Mouse (Mus musculus) gonadal fat pad, adult 2 months (tissue): Measurements from ENCODE around the gene Macc1. TPM values are rescaled to one million over a fixed set of nuclear protein-coding genes. Genes with fewer than 3 reads are reported as not detected.

ENCODE experiments used
- DNase-seq: peaks from one replicate; pipeline ENCODE4 v3.0.0-alpha.2; 2012; ENCODE audit warnings: low read depth
- polyA plus RNA-seq: library from polyadenylated mRNA; depleted of rRNA; stranded (reverse); fragments of >200 nt; gene quantifications from 2 replicates; pipeline ENCODE4 v1.2.3, GENCODE M21; 2012

Gene Macc1
- polyA plus RNA-seq, 1 experiment, result 0.50 TPM

- no peak for DNase-seq
Measured at GRCm38 (mm10) chr12:119386650-119387049, 72.6 kb downstream of the Macc1 start.

DNA sequence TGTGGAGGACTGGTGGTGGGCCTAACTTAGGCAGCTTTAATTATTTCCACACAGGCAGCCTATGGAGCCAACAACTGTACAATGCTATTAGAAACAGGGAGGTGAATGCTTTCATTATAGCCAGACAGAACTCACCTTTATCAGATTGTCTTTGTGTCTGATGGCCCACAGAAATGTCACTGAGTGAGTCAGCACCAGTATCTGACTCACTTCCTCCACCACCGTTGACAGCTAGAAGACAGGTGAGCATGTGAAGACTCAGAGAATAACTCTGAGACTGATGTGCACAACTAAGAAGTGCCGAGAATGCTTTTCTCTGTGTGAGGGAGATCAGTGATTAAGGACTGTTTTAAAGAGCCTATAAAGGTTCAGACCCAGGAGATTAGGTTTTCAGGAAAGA lies 73.9 kb downstream of the Macc1 start:
- no peak for DNase-seq

- peak; percentile 85 for DNase-seq
Measured at GRCm38 (mm10) chr12:119390192-119390684, 76.2 kb downstream of the Macc1 start.

GRCm38 (mm10) chr12:119398046-119398659 lies 84.1 kb downstream of the Macc1 start:
- no peak for DNase-seq

DNA sequence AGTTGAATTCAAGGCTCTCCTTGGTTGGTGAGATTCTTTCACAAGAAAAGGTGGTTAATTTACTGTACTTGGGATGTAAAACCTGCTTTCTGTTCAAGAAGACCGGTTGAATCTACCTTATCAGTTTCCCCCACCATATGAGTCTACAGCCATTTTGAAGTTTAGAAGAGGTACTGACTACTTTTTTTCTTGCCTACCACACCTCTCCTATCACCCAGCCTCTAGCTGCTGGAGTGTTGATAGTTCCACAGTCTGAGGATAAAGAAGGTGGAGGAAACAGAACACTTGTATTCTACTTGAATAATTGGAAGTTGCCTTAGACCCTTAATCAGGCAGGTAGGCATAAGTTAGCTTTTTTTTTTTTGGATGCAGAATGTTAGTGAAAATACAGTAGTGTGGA lies 88.2 kb downstream of the Macc1 start:
- no peak for DNase-seq

GRCm38 (mm10) chr12:119402796-119403195 lies 88.7 kb downstream of the Macc1 start:
- DNase-seq, result no peak

DNA sequence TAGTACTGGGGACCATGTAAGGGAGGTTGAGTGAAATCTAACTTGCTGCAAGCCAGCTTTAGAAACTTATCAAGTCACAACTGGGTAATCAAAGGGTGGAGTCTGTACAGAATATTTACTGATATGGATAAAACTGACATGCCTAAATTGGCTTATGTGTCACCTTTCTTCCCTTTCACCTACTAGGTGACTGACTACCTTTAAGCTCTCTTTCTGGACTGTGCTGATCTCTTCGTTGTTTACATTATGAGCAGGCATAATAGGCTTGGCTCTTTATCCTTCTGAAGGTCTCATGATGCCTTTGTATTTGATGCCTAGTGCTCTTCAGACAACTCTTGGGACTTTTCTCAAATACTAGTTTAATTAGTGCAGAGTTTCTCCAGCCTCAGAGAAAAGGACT lies 90.7 kb downstream of the Macc1 start:
- DNase-seq, result no peak

- no peak for DNase-seq
Measured at GRCm38 (mm10) chr12:119410522-119410921, 96.5 kb downstream of the Macc1 start.

- no peak for DNase-seq
Measured at GRCm38 (mm10) chr12:119410956-119411355, 96.9 kb downstream of the Macc1 start.

DNA sequence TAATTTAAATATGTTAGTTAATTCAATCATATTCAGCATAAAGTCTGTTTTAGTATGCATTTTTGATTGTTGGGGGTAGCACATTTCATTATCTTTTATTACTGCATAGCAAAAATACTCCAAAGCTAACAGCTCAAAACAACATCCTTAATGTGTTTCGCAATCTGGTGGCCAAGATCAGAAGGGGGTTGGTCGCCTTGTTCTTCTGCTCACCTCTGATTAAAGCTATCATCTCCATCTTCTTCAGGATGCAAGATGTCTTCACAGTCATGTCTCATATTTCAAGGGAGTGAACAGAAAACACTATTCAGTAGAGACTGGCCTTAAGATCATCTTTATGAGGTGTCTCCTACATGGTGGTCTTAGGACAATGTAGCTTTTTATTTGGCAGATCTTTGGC lies 97.9 kb downstream of the Macc1 start:
- DNase-seq, result no peak

- no peak for DNase-seq
Measured at GRCm38 (mm10) chr12:119415900-119416299, 101.8 kb downstream of the Macc1 start.

GRCm38 (mm10) chr12:119425749-119426148 lies 111.7 kb downstream of the Macc1 start:
- no peak for DNase-seq

DNA sequence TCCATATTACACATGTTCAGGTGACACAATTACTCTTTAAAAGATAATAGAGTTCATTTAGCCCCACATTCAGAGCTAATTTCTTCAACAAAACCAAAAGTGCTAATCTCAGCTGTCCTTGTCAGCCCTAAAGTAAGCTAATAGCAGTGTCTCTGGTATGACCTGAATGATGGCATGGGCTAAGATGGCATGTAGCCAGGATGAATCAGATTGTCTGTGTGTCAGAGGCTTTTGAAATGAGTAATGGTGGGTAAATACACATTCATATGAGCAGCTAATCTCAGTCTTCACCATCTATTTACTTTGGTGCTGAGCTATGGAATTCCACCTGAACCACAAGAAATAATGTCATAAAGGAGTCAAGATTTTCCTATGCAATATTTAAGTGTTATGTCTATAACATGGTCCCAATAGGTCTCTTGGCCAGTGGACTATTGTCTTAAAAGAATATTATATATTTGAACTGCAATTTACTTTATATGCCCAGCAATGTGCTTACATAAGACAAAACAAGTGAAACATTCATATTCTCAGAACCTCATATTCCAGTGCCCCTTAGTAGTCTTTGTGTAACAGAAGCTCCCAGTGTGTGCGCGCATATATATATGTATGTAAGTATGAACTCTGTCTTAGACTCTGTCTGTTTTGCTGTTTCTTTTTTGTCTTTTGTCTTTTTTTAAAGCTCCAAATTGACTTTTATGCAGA lies 112.3 kb downstream of the Macc1 start:
- no peak for DNase-seq

- no peak for DNase-seq
Measured at GRCm38 (mm10) chr12:119426887-119427204, 112.8 kb downstream of the Macc1 start.

DNA sequence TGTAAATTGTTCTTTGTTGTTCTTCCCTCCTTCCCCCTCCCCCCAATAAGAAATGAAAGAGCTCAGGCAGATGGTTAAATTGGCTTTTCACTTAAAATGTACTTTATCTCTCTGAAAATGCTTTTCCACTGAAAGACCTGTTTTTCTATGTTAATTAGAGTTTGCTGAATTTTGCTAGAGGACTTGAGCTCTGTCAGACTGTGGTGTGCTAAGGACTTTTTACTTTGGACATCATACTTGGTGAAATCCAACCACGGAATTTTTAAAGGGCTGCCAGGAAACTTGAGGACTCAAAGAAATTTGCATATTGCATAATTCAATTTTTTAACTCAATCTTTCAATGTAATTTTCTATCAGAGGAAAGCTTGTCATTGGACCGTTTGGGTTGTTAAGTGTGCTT lies 126.7 kb downstream of the Macc1 start:
- no peak for DNase-seq

- no peak for DNase-seq
Measured at GRCm38 (mm10) chr12:119450116-119450515, 136.0 kb downstream of the Macc1 start.

DNA sequence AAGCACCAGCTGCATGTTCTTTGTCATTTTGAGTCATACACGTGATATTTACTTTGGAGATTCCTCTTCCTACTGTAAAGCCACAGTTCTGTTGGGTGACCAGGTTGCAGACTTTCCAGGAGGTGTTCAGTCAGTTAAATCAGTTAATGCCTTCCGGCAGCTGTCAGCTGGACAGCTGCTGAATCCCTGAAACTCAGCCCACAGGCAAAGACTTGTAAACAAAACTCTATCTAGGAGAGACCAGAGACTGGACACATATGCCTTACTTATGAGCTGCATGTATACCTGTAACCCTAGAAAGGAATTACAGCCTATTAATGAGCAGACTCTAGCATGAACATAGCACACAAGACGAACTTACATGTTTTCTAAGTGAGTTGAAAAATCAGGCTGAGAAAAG lies 137.2 kb downstream of the Macc1 start:
- no peak for DNase-seq

DNA sequence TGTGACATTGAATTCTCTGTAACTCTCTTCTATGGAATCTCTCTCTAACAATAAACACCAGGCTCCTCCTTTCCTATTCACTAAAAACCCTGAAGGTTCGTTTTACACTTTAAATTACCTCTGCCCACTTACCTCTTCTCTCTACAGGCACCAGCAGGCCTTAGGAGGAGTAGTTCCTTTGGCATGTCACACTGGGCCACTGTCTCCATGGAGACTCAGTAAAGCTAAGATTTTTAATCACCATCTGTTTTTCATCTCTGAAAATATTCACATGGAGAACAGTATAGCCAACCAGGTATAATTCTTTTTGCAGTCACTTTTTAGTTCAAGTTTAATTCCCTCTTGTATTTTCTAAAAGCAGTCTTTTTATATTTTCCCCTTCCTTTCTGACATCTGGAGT lies 140.0 kb downstream of the Macc1 start:
- DNase-seq, result no peak

- no peak for DNase-seq
Measured at GRCm38 (mm10) chr12:119464040-119464939, 150.2 kb downstream of the Macc1 start.

GRCm38 (mm10) chr12:119464940-119465245 lies 150.8 kb downstream of the Macc1 start:
- DNase-seq, result no peak

GRCm38 (mm10) chr12:119467656-119468055 lies 153.6 kb downstream of the Macc1 start:
- DNase-seq, result no peak

DNA sequence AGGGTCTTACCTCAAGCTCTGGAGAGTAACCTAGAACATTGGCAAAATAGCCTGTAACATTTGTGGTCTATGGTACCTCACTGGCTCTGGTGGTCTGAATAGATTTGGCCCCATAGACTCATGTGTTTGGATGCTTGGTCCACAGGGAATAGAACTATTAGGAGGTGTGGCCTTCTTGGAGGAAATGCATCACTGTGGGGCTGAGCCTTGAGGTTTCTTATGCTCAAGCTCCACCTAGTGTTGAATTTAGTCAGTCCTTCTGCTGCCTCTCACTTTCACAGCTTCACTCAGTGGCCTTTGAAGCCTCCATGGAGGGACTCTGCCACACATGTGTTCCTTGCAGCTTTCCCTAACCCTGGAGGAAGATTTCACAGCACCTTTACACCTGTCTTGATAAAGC lies 156.2 kb downstream of the Macc1 start:
- no peak for DNase-seq

- no peak for DNase-seq
Measured at GRCm38 (mm10) chr12:119483296-119483695, 169.2 kb downstream of the Macc1 start.
